Mouse (Mus musculus) CD4-positive, CD25-positive, alpha-beta regulatory T cell, adult 4 months (primary cell): ENCODE results near the gene Plppr1. TPM values are rescaled to one million over a fixed set of nuclear protein-coding genes. Genes with fewer than 3 reads are reported as not detected.

Experiments used
- ATAC-seq: one replicate; pipeline ENCODE4 v1.8.0; 2017
- polyA plus RNA-seq, 2 experiments: library from polyadenylated mRNA; unstranded; fragments of 100-300 nt; shearing (Covaris generic); gene quantifications; one replicate each; pipeline ENCODE4 v1.2.1; 2017

Gene Plppr1
- polyA plus RNA-seq, result under 1 TPM in 1 of 2 experiments, not detected in 1; 0.13 TPM

DNA sequence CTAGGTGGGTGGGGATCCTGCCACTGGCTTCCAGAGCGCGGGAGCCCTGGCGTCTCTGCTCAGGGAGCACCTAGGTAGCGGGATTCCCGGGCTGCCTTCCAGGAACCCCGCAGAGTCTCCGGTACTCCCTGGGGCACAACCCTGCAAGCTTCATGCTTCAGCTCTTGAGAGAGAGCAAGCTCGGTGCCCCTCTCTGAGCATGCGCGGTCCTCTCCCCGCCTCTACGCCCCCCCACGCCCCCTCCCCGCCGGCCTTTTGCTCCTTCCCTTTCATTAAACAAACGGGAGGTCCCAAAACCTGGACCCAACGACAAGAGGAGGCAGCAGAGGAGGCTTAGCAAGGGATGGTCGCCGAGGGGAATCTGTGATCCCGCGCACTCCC lies at the start of gene Plppr1:
TSS of gene Plppr1 (plus strand) at position 253 of the 381 bp plus-strand sequence.
- no peak for ATAC-seq

DNA sequence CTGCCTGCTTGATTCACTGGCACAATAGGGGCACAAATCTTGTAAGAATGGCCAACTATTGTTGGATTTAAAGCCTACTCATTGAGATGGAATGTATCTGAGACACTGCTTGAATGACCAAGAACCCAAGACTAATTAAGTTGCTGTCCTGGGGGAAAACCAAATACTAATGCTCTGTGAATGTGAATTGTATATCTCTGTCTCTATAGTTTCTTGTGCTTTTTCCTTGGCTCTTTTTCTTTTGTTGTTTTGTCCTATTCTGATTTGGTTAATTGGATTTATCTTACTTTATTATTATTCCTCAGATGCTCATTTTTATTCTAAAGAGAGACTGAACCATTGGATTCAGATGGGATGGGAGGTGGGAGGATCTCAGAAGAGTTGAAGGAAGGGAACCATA lies 42.4 kb upstream of the Plppr1 start:
- ATAC-seq, result no peak

DNA sequence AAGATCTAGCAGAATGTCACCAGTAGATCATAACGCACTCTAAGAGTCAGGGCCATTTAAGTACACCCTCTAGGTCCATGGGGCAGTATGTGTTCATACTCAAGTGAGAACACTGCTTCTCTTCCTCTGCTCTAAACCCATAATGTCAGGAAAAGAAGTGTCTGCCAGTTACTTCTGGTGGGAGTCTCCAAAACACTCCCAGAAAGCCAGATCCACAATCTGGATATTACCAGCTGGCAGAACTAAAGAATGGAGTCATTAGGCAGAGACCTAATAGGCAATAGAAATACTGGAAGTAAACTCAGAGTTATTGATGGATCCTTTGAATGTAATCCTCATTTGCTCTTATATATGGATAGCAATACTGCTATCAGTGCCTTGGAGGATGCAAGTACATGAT lies 35.9 kb upstream of the Plppr1 start:
- ATAC-seq, result no peak

DNA sequence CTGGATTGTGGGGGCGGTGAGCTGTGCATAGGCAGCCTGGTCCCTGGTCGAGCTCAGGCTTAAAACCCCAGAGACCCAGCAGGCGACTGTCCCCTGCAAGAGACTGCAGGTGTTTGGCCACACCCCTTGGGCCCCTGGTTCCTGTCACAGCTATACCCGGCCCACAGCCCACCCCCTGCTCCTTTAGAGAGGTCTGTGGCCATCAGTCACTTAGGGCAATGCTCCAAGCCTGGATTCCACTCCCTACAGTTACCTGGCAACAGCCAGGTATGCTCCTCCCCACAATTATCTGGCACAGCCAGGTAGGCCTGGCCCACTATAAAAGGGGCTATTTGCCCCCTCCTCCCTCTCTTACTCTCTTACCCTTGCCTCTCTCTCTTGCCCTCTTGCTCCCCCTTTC lies 20.8 kb upstream of the Plppr1 start:
- no peak for ATAC-seq

DNA sequence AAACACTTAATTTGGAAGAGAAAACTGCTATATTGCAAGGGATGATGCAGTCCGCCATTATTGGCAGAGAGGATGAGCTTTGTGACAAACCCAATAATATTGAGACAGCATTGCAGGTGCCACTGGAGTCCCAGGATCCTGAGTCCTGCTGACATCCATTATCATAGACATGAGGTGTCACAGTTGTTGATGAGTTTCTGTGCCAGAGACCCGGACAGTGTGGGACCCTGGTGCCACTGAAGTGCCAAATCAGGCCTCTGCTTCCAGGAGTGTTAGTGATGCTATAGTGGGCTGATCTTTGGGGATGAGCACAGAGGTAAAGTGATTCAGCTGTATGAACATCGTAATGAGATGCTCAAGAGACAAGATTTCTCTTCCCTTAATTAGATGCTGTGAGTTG lies 19.2 kb upstream of the Plppr1 start:
- ATAC-seq, result no peak

DNA sequence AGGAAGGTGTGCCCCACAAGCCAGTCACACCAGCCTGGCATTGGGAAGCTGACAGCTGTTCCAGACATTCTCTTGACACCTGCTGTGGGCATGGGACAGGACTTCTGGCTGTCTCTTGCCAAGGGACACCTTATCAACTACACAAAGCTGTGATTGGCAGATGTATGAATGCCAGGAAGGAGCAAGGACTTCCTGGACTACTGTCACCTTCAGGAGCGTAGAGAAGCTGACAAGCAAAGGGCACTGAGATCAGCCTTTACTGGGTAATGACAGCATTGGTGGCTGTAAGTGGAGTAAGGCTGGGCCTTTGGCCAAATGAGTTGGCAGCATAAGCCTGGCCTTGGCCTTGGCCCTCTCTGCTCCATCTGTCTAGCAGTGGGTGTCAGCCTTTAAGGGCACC lies 17.4 kb upstream of the Plppr1 start:
- no peak for ATAC-seq

DNA sequence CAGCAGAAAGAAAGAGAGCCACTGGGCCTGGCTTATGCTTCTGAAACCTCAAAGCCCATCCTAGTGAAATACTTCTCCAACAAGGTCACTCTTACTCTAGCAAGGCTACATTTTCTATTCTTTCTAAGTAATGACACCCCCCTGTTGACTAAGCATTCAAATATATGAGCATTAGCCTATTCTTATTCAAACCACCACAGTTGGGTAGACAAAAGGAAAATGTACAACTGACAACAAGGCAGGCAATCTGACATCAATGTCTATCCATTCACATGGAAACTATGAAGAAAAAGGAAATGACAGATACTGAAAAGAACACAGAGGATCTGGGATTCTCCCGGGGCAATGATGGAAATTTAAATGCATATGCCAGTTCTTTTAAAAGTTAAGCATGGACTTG lies 8.4 kb upstream of the Plppr1 start:
- no peak for ATAC-seq

DNA sequence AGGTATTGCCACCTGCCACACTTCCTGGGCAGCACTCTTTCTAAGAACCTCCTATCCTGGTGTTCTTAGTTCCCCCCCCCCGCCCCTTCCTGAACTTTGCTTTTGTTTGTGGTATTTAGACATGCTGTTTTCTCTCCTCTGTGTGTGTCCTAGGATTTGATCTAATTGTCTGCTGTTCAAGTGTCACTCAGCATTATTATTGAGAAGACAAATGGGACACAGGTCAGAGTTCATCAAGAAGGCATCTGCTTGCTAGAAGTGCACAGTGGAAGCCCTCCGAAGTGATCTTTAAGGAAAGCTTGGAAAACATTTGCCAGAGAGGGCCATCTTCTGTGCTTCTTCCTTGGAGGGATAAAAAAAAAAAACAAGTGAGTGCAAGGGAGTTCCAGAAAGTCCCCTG lies 1.2 kb upstream of the Plppr1 start:
- ATAC-seq, result no peak

DNA sequence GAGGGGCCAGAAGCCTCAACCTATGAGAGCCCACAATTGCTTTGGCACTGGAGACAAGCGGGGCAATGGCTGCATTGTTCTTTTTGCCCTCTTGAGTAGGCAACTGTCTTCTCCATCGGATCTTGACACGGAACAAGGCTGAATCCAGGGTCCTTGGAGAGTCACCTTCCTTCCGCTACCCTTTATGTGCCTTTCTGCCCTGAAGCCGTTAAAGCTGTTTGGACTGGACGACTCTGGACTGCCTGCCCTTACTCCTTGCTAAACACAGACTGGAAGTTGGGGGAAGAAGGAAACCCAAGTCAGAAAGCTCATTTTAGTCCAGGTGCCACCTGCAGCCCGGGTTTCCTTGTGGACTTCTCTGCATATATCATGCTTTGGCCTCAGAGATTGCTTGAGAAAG lies 516 bp upstream of the Plppr1 start:
- ATAC-seq, result no peak

DNA sequence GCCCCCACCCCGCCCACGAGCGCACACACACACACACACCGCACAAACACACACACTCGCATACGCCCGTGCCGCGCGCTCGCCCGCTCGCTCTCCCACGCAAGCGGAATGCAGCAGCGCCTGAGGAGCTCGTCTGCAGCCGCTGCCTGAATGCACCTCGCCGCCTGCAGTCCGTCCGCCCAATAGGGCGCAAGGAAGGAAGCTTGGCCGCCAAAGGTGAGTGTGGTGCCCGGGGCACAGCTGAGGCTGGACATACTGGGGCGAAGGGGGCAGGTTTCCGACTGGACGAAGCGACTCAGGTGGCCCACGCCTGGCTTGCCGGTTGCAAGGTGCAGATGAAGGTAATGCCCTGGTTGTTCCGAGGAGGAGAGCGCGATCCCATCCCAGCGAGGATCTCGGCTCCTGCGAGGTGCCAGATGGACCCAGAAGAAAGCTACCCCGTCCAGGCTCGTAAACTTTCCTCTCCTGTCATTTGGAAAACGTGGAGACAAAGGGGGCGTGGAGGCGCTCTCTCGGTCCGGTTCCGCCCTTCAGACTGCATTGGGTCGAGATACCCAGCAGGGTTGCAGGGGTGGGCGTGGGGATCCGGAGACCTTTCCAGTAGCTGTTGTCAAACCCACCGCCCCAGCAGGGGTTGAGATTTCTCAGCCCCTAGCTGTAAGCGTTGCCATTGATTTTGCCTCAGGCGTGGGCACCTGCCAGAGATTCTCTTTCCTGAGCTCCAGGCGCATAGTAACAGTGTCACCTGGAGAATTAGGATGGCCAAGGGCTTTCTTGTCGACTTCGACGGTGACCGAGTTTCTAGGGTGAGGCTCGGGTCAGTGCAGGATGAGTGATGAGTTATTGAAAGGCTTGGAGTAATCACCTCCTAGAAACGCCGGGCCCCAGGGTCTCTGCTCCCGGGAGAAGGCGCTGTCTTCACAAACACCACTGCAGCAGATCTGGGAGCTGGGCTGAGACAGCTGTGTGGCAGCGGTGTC lies 619 bp downstream of the Plppr1 start:
- ATAC-seq, result no peak

DNA sequence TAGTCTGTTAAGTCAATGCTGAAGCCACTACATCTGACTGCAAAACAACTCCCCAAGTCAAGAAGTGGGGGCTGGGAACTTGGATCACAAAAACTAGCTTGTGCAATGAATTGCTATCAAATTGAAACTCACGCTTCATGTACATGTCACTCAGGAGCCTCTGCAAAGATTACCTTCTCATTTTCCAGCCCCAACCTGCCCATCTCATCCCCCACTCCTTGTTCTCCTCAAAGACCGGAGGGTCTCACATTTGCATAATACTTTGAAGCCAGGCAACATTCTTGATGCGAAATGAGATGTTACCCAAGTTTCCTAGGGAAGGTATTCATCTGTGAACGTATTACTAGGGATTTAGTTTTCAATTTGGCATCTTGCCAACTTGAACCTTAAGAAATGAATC lies 10.4 kb downstream of the Plppr1 start:
- no peak for ATAC-seq

DNA sequence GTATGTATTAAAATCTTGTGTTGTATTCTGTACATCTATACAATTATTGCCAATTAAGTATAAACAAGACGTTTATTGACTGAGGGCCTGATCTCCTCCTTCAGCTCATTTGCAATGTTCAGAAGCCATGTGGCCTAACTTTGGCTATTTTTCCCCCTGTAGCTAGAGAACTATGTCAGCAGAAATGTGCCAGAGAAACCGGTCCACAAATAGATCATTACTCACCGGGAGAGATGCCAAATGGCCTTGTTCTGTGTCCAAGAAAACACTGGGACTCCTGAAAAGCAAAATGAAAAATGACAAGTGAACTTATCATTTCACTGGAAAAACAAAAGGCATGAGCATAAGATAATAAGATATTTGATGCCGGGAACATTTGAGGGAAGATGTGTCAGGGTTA lies 13.8 kb downstream of the Plppr1 start:
- no peak for ATAC-seq

DNA sequence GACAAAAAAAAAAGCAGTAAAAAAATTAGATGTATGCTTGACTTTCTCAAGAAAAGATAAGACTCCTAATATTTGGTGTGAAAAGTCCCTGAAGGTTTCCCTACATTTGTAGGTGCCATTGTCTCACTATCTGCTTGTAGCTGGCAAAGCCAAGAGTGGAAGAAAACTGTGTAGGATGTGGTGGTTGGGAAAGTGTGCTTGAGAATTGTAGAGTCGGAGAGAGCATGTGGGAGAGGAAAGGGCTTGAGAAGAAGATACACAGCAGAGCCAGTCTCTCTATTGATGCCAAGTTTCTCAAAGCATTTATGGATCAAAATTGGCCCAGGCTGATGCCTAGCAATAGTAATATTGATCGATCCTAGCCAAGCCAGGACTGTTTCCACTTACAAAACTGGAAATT lies 16.8 kb downstream of the Plppr1 start:
- no peak for ATAC-seq

DNA sequence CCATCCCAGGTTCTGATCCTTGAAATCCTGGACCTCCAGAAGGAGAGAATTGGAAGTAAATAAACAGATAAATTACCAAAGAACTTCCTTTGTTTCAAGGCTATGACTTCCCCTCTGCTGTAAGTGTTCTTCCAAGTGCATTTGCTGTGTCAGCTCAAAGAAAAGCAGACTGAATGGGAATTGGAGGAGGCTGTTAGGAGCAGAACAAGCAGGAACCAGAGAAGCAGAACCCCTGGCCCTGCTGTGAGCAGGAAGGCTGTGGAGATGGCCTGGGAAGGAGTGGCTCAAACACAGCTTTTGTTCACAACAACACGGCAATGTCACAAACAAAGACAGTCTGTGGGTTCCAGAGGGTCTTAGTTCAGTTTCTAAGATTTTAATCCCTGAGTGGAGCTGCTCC lies 20.3 kb downstream of the Plppr1 start:
- no peak for ATAC-seq

DNA sequence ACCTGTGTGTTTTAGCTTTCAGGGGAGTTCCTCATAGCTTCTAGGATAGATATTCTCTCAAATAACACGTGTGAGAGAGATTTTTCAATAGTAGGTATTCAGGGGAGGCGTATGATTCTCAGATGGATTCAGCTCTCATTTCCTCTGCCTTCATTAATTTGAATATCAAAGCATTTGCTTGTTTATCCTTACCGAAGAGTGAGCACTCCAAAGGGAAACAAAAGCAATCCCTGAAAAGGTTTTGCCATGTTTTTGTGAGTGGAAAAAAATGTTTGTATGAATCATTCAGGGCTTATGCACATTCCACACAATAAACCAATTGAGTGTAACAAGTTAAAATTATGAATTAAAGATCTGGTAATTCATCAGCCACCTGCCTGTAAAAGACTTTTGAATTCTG lies 29.1 kb downstream of the Plppr1 start:
- ATAC-seq, result no peak

DNA sequence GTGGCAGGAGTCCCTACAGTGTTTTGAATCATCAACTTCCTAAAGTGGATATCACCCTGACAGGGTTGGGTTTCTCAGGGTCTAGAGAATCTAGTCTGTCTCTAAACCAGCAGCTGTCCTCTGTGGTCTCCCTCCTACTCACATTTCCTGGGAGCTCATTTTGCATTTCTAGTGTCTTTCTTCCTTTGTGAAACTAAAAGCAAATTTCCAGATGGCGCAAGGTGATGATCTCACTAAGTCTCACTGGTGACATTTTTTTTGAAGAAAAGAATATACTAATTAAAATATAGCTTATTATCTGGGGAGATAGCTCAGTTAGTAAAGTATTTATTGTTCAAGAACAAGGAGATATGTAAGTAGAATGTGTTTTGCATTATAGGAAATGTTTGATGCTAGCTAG lies 31.4 kb downstream of the Plppr1 start:
- no peak for ATAC-seq

DNA sequence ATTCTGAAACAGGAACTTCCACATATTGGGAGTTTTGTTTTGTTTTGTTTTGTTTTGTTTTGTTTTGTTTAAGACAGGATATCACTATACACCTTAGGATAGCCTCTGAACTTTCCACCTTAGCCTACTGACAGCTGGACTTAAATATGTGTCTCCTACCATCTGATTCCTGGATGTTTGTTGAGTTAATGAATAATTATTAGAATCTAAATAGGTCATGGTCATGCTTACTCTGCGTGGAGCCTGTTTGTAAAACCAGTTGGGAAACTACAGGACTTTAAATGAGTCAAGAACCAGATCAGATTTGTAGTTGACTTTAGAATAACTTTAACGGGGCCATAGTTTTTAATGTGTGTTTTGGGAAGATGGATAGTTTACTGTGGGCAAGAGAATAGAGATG lies 40.4 kb downstream of the Plppr1 start:
- no peak for ATAC-seq

DNA sequence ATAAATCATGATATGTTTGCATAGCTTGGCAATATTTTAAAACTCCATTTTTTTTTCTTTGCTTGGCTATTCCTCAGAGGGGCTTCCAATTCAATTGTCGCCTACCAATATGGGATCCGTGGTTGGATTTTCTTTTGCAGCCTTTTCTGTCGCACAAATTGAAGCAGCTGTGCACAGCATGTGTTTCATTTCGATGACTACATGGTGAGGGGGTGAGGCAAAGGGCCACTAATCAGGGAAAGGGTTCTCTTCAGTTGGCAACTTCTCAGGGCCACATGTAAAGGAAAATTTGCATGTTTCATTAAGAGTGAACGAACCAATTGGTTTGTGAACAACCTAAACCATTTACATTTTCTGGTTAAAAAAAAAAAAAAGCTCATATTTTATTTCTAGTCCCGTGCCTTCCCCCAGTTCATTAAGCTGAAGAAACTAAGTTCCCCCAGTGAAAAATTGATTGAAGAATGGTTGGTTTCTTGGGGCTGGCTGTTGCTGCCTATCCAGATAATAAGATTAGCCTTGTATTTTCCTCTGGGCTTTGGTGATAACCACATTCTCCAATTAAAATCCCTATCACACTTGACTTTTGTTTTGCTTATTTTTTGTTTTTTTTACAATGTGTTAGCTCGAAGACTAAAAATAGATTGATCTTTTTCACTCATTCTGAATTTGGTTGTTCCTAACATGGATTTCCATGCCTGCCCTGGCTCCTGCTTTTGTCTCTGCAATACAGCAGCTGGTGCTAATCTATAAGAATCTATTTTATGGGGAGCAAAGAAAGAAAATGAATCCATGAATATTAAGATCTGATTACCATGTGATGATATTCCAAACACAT lies 43.1 kb downstream of the Plppr1 start:
- no peak for ATAC-seq

DNA sequence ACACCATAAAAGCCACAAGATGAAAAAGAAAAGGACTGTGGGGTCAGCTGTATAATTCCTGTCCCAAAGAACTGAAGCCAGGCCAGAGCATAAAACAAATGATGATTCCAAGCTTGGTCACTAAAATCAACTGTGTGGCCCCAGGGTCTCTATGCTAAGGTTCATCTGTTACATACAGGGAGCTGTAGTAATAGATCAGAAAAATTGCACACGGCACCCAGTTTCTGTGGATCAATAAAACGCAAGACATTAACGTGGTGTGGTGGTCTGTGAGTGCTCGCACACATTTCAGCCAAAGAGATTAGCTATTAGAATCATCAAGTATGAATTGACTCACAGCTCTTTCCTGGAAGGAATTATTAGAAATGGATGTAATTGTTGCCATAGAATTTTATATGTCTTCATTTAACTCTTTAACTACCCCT lies 43.7 kb downstream of the Plppr1 start:
- ATAC-seq, result no peak

DNA sequence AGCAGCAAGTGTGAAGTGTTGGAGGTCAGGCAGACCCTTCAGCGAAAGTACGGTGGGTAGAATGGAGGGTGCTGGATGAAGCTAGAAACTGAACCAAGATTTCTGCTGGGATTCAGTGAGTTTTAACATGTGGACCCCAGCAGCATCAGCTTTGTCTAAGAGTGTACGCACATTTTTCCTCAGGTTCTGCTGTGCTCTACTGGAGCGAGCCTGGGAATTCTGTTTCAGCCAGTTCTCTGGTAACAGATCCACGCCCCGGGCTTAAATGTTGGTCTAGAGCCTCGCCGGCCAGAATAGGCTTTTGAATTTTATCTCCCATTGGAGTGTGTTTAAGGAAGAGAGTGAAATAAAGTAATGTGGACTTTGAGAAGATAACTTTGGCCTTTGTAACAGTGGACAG lies 45.8 kb downstream of the Plppr1 start:
- no peak for ATAC-seq

DNA sequence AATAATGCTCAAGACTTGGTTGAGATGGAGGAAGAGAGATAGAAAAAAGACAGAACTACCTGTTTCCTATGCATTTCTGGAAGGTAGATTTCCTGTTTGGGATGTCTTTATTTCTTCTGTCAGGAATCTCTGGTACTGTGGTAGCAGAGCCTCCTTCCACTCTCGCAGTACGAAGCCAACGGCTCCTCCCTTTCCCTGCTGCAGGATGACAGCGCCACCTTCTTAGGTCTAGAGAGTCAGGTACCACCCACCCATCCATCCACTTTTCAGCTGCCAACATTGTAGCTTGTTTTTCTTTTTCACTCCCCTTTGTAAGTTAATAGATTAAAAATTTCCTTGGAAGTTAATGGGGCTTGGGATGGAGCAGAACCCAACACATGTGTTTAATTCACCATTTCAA lies 48.8 kb downstream of the Plppr1 start:
- ATAC-seq, result no peak

DNA sequence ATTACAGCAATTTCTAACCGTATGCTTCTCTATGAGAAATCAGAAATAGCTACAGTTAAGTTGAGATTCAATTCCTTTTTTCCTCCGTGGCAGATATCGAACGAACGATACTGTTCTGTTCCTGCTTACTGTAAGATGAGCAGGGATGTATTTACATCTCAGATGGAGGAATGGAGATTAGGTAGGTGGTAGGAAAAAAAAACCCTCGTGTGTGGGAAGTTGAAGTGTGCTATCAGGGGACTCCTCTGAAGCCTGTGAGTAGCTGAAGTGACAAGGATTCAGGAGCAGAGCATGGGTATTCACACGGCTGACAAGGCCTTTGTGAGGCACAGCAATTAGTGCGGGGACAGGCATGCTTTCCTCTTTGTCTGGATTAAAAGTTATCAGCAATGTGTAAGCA lies 49.3 kb downstream of the Plppr1 start:
- ATAC-seq, result no peak

DNA sequence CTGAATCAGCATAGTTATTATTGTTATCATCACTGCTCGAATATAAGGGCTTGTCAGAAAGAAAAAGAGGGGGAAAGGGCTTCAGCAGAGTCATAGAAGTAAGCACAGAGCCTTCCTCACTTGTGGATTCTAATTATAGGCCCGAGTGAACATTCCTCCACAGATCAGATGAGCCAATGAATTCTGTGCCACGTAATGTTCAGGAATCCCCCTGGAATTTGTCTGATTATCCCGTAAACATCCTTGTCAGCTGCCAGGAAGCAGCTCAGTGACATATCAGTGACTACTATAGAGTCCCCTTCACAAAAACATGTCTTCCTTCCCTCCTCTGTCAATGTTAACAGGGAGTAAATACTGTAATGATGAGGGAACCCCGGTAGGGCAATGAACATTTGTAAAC lies 50.9 kb downstream of the Plppr1 start:
- ATAC-seq, result no peak

DNA sequence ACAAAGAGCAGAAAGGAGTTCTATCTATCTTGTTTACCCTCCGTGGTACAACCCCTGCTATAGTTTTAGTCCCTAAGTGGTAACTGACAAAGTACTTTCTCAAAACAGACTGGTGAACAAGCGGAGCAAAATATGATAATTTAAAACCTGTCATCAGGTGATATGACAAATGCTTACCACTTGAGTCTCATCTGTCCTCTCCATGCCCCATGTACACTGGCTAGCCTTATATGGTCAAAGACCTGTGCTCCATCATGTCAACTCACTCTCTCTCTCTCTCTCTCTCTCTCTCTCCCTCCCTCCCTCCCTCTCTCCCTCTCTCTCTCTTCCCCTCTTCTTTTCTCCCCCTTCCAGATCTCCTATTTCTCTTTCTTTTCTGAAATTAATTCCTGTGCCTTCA lies 59.8 kb downstream of the Plppr1 start:
- no peak for ATAC-seq
